Mouse (Mus musculus) G1E (cell line): ENCODE results near the gene Rgl1.

ENCODE experiments used
- CTCF ChIP-seq: IDR thresholded peaks from 2 replicates; pipeline ENCODE4 v1.5.1; 2012; ENCODE audit warnings: low read depth, low read length, inconsistent platforms, mixed read lengths
- POLR2AphosphoS5 ChIP-seq: IDR thresholded peaks from 2 replicates; pipeline ENCODE4 v1.6.1; 2012; ENCODE audit warnings: low read depth, low read length, inconsistent platforms; ENCODE audit not compliant: insufficient replicate concordance

DNA sequence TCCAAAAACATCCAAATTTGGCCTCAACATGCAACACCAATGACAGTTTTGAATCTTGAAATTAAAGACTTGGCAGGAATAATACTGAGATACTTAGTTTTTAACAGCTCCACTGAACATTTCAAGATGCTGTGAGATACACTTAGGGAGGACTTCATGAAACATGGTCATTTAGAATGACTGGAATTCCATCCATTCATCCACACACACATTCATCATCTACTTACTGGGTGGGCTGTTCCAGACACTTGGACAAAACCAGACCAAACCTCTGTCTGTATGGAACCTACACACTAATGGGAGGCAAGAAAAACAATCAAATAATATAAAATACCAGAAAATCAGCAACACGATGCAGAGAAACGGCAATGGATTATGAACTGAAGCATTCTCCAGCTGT lies 58.6 kb downstream of the Rgl1 start:
- TF ChIP-seq CTCF, result no peak
- no peak for TF ChIP-seq POLR2AphosphoS5
